Mouse (Mus musculus) lung, postnatal 10 days (tissue): ENCODE data around the gene Gm42906.

Experiments
- DNase-seq: peaks from one replicate; pipeline ENCODE4 v3.0.0; 2021

The Gm42906 gene

GRCm38 (mm10) chr5:151018959-151019358 lies 409.0 kb downstream of the Gm42906 start:
- no peak for DNase-seq

- no peak for DNase-seq
Observed at GRCm38 (mm10) chr5:151018450-151018849, 409.5 kb downstream of the Gm42906 start.
